Mouse (Mus musculus) spleen, adult 12 weeks (tissue): Measurements from ENCODE around the gene Dlg2.

ENCODE experiments used
- DNase-seq: peaks from one replicate; pipeline ENCODE4 v3.0.0; 2022; ENCODE audit warnings: low spot score

The Dlg2 gene

DNA sequence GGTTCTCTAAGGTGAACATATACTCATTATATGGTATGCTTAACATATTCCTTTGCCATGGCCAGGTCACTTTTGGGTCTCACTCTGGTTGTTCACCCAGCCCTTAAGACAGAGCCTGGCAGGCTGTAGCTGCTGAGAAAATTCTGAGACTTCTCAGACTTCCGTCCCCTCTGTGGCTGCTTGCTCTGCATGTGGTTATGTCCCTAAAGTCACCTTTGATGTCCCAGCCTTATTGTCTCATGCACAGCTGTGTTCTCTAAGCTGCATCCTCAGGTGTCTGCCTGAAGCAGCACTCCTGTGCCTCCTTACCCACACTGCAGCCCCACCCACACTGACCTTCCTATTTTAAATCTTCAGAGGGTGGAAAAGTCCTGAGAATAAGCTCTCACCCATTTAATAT lies 1922.4 kb downstream of the Dlg2 start:
- DNase-seq: no peak

DNA sequence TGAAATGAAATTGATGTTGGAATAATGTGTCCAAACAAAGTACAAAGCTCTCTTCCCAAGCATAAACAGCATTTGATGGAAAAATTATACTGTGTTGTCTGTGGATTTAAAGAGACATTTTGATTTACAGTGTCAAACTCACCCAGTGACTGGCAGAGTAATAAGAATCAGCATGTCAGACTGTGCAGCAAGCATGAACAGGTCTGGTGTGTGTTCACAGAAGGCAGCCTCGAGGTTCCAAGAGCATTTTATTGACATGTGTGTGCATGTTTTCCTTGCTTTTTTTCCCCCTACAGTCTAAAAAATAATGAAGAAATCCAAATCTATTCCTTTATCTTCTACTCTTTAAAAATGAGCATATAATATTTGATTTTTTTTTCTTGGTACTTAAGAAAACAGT lies 1924.1 kb downstream of the Dlg2 start:
- DNase-seq: no peak

DNA sequence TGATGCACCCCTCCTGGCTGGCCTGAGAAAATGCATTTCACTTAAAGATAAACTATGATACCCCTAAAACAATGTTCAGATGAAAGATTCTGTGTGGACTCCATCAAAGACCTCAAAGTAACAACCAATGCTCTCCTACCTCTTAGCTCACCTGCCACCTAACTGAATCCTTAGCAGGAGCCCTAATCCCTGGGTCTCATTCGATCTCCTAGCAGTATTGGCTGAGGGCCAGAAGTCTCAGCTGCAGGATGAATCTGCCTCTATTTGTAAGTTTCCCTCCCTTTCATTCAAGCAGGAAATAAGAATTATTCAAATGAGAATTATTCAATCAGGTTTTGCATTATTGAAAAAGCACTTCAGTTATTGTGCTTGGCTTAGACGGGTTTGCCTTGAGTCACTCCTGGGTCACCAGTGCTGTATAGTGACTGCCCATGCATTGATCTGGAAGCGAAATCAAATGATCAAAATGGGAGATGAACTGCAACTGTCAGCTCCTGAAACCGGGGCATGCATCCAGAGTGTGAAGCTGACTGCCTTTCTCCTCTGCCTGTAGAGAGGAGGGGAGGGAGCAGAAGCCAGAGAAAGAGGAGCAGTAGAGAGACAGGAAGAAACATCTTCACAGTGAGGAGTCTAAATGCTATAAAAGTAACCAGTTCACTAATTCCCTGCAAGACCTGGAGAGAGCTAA lies 1924.7 kb downstream of the Dlg2 start:
- DNase-seq: no peak

DNA sequence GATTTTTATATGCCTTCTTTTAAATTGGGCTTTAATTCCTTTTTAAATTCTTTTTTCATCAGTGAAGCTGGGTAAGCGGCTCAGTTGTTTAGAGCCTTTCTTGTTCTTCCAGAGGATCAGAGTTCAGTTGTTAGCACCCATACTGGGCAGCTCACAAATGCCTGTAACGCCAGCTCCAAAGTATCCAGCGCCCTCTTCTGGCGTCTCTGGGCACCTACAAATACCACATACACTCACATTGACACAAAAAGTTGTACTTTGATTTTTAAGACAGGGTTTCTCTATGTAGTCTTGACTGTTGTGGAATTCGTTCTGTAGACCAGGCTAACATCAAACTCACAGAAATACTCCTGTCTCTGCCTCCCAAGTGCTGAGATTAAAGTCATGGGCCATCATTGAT lies 1932.0 kb downstream of the Dlg2 start:
- DNase-seq: no peak

DNA sequence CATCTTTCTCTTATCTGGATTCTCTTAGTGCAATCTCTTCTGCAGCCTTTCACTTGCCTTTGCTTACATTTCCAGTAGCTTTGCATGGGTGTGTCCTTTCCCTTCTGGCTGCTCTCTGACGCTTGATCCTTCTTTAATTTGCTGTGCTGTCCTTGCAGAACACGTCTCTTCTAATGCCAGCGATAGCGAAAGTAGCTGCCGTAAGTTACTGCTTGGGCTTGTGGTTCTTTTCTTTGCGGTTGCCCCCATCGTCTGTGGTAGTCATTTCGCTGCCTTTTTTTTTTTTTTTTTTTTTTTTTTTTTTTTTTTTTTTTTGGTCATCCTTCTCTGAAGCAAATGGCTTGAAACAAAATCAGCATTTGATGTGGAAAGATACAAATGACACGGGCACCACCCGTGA lies 1944.0 kb downstream of the Dlg2 start:
- no peak for DNase-seq

GRCm38 (mm10) chr7:92423017-92423416 lies 1946.5 kb downstream of the Dlg2 start:
- DNase-seq: no peak

- no peak for DNase-seq
Measured at GRCm38 (mm10) chr7:92424703-92425102, 1948.2 kb downstream of the Dlg2 start.

DNA sequence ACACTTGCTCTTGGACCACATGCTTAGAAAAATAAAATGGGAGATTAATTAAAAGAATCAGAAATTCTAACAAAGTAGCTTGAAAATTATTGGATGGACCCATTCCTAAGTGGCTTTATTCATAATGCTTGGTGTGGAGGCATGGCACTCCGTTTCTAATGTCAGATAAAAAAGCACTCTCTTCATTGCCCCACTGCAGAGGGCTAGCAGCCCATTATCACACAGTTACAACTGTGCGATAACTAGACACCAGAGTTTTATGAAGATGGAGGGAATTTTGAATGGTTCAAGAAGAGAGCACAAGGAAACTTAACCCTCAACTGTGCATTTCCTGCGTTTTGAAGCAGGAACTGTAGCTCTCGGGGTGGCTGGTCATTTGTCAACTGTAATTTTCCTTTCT lies 1950.8 kb downstream of the Dlg2 start:
- DNase-seq: no peak

GRCm38 (mm10) chr7:92428629-92429028 lies 1952.2 kb downstream of the Dlg2 start:
- no peak for DNase-seq

DNA sequence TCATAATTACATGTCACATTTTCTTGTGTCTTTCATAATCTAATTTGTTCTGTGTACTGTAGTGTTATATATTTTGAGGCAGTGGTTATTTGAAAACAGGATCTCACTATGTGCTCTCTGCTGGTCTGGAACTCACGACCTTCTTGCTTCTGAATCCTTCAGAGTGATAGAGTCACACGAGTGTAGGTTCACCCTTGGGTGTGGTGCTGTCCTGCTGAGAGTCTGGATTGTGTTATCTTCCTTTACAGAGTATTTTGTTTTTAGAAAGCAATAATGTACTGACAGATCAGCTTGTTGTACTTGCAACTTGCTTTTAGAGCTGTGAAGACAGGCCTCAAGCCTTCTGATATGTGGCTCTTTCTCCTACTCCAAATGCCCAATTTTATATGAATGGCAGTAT lies 1953.8 kb downstream of the Dlg2 start:
- no peak for DNase-seq

DNA sequence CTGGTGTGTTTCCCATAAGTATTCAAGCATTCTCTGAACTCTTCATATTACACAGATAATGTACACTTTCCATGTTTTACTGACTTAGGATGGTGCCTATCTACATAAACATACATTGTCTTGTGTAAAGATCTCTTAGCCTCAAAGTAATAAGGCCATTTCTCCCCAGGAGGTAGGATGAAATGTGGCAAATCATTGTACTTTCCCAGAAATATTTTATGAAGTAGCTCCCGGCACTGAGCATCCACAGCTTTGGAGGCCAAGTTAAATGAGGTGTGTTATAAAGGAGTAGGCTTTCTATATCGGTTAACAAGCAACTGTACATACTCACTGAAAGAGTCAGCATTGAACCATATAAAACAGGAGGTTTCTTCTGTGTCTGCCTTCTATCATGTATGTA lies 1960.7 kb downstream of the Dlg2 start:
- DNase-seq: no peak

DNA sequence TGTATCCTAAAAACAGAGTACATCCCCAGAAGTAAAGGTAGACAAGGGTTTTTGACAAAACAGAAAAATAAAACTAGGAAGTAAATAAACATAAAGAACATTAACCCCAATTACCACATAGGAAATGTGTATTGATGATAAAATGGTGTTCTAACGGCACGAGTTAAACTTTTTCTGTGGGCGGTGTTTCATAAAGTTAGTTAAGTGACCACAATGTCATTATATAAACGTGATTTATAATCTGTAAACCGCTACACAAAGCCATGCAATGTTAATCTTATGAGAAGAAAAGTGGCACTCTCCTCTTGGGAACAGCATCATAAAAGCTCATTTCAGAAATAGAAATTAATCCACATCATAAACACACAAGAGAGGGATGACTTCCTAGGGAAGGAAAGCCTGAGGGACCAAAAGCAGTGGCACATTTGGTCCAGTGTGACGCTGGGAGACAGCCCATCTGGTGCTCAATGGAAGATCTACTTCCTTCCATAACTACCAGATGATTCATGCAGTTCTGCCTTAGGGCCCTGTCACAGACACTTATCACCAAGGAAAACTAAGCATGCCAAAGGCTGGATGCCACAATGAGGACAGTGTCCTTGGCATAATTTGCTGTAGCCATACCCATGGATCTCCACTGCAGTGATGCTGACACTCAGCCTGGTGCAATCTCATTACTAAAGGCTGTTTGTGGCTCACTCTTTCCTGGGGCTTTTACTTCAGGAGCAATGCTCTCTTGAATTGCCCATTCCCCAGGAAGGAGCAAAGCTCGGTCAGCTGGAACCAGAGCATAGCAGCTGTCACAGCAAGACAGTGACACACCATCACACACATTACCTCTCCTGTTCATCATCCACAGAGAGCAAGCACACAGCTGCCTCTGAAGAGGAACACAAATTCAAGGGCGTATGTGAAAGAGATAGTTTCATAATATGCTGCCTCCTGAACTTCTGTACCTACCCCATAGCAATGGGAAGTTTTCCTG lies 1963.3 kb downstream of the Dlg2 start:
- DNase-seq: no peak

DNA sequence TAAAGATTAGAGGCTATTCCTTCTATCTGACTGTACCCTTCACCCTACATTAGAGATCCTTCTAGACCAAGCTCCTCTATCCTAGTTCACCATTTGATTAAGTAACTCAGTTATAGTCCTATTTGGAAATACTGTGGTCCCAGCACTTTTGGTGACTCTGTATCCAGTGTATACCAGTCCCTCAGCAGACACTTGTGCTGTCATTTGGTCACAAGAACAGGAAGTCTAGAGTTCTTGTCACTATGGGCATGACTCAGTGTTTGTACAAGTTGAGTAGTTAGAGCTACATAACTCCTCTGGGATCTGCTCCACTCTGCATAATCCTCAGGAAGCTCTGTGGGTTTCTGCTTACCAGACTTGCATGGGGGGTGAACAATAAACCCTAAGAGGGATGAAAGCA lies 1965.1 kb downstream of the Dlg2 start:
- DNase-seq: no peak

- DNase-seq: no peak
Measured at GRCm38 (mm10) chr7:92442082-92442481, 1965.6 kb downstream of the Dlg2 start.

DNA sequence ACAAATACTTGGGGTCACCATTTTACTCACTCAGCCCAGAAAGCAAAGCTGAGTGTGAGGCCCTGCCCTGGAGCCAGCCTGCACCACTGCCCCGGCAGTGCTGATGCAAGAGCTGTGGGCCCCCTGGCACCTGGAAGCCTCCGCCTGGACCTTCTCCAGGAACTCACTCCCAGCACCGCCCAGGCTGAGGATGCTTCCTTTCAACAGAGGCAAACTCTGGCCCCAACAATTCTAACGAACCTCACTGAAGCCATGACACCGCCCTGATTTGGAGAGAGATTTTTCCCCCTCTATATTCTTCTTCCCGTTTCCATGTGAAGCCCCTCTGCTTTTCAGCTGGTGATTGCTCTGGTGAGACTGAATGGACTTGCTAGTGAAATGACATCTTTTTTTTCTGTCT lies 1971.5 kb downstream of the Dlg2 start:
- DNase-seq: no peak

DNA sequence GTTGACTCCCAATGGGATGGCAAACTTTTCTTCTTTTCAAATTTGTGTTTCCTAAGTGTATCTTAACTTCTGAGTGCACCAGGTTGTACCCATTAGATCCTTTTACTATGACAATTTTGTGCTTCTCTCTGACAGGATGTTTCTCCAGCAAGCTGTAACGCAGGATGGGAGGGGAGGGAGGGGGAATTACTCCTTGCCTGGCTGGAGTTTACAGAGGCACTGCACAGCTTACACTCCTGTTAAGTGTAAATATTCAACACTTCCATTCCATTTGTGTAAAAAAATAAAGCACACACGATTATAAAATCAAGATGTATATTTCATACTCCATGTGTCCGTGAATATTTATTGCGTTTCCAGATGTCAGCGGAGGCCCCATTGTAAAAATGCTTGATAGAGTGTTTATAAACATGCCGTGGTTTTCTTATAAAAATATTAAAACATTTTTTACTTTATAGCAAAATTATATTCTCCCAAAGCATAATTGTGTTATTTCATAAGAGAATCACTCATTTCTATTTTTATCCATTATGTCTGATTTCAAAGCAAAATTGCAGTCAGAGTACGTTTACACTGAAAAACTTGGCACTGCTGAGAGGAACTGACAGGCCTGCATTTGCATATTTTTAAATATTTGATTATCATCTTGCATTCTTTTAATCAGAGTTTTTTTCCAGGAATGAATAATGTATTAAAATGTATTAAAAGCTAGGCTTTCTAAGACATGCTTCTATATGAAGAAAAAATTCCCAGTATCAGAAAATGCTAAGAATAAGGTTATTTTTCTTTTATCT lies 1972.5 kb downstream of the Dlg2 start:
- no peak for DNase-seq

DNA sequence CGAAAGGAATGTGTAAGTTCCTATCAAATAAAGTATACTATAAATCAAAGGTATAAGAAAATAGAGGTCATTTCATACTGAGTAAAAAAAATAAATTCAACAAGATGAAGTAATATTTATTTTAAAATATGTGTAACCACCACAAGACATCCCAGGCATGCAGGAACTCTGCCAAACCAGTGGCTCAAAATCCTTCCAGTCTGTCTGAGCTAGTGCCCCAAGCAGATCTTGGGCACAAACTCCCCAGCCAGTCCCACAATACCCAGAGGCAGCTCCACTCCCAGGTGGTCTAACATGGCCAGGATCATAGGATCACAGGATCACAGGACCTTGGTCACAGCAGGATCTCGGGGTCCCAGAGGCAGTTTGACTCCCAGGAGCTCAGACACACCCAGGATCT lies 1977.7 kb downstream of the Dlg2 start:
- DNase-seq: no peak

GRCm38 (mm10) chr7:92455927-92456326 lies 1979.5 kb downstream of the Dlg2 start:
- no peak for DNase-seq

GRCm38 (mm10) chr7:92457791-92458190 lies 1981.3 kb downstream of the Dlg2 start:
- no peak for DNase-seq

DNA sequence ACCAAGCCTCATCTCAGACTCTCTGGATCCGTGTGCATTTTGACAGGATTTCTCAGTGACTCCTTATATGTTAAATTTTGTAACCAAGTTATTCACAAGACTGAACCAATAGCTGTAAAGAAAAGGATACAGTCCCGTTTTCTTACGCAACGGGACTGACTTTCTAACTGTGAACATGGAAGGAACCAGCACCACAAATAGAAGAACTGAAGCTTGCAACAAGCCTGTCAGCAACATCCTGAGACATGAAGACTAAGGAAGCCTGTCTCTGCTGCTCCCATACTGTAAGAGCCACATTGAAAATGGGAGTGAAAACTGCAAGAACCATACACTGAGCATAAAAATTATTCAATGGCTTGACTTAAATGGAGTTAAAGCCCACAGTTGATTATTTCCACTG lies 1981.8 kb downstream of the Dlg2 start:
- DNase-seq: no peak

DNA sequence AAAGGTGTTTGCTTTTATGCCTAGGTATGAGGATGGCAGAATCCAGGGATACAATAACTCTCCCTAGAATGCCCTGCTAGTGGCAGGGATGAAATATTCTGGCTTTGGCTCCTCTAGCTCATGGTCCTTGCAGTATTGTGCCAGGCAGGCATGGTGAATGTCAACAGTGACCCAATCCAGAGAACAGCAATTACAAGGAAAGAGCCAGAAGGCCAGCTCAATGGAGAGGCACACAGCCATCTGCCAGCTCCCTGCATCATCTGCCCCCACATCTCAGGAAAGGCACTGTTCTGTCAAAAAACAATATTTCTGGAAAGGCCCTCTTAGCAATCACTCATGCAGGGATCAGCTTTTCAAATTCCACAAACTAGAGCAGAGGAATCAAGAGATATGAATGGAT lies 1984.1 kb downstream of the Dlg2 start:
- no peak for DNase-seq

DNA sequence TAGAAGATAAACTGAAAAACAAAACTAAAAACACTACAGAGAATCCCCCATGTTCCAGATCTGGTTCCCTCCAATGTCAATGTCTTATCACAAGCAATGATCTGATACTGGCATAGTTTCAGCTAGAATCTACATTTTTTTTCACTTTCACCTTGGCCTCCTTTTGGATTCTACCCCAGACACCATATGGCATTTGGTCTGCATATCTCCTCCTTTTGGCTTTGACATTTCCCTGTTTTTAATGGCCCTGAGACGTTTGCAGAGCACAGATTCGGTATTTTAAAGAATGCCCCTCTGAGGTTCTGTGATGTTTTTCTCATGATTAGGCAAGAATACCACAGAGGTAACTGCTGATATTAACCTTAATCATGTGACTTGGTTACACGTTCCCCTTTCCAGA lies 1984.8 kb downstream of the Dlg2 start:
- no peak for DNase-seq
